Mouse (Mus musculus): ENCODE results near the gene Myct1. TPM values are rescaled to one million over a fixed set of nuclear protein-coding genes. Genes with fewer than 3 reads are reported as not detected.

Gene Myct1
- polyA plus RNA-seq, 1 experiment: 4.6 TPM

- no peak for DNase-seq (ENCODE audit: low read depth)
Observed at GRCm38 (mm10) chr10:5615186-5616040, 21.8 kb downstream of the Myct1 start.

- DNase-seq (ENCODE audit: low read depth): no peak
Observed at GRCm38 (mm10) chr10:5626268-5626667, 32.7 kb downstream of the Myct1 start.

DNA sequence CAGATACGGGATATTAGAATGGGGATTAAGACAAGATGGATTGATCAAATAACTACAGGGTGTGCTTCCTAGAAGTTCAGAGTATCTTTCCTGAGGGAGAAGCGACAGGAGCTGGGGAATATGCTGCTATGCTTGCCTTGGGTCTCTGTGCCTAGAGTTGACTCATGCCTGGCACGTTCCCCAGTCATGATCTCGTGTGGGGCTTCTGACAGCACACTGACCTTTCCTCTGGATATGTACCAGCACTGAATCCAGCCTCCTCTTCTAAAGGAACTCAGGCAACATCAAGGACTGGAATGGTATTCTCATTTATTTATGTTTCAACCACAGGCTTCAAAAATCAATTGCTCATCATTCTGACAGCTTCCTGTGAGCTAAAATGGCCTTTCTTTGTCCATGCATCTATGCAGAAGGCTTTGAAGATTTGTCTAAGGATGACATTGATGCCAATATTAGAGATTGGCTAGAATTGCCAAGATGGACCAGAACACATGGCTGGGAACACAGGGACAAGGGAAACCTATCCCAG lies 40.2 kb downstream of the Myct1 start:
- DNase-seq (ENCODE audit: low read depth): no peak

DNA sequence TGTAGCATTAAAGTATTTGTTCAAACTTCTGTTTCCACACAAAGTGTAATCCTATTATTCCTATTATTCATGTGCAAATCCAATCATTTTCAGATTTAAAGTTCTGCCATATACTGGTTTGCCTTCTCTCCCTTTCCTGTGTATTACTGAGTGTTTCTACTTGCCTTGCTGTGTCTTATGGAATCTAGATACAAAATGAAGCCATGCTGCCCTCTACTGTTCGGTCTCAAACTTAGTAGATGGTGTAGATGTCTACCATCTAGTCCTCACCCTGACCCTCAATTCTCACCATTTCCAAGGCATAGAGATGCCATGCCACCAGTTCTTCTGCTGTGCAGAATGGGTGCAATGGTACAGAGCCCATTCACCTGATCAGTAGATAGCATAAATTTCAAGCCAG lies 40.8 kb downstream of the Myct1 start:
- DNase-seq (ENCODE audit: low read depth): no peak

DNA sequence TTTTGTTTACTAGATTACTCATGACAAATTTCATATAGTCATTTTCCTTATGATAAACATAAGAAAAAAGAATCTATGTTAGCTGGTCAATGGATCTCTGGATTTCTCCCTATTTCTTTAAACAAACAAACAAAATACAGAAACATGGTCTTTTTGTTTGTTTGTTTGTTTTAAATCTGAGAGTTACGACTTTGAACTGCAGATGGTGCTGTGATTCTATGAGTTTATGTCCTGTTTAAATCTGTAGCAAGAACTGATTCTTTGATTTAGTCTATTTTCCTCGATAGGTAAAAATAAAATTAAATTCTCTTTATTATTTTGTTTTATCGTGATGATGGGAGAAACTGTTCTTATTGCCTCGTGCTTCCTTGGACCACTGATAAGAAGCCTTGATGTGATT lies 43.7 kb downstream of the Myct1 start:
- no peak for DNase-seq (ENCODE audit: low read depth)

- no peak for DNase-seq (ENCODE audit: low read depth)
Observed at GRCm38 (mm10) chr10:5639112-5639511, 45.5 kb downstream of the Myct1 start, which contains the start of gene Vip. Gene Vip, plus strand, starts transcription at chr10:5639218.

Other genes starting within 250 kb of the Myct1 start
- 29.8 and 38.2 TPM in 2 replicates for gene Syne1, start 42.3 kb upstream of the Myct1 start, polyA plus RNA-seq (2012; rRNA removed)
- 0.99 and 2.1 TPM in 2 replicates for gene Vip, start 45.4 kb downstream of the Myct1 start, polyA plus RNA-seq (2012; rRNA removed)
- gene Fbxo5, start 211.8 kb downstream of the Myct1 start, polyA plus RNA-seq (2012; rRNA removed): 1.00 and 2.6 TPM in 2 replicates
- 2.2 TPM in 2 replicates for gene Mtrf1l, start 230.1 kb downstream of the Myct1 start, polyA plus RNA-seq (2012; rRNA removed)